Mouse (Mus musculus): ENCODE results near the gene P3h3.

GRCm38 (mm10) chr6:124859725-124860124, 2.2 kb upstream of the P3h3 start:
- TF ChIP-seq POLR2A (IDR thresholded peaks at IDR 0.05; ENCODE audit: low read depth, low read length) (no peak), CTCF (IDR thresholded peaks at IDR 0.05; ENCODE audit: borderline replicate concordance, insufficient read depth, low read length) (peak; percentile 78)

Measured in embryonic fibroblast, embryonic 13.5 days (primary cell).